Mouse (Mus musculus): Measurements from ENCODE around the gene Farp2. TPM values are rescaled to one million over a fixed set of nuclear protein-coding genes. Genes with fewer than 3 reads are reported as not detected.
A peak's percentile ranks its signal among the peaks of the same experiment; 100 is the strongest.

Gene Farp2
- total and polyA plus RNA-seq, 3 experiments, result 0.89 to 2.1 (median 1.8) TPM

- Histone ChIP-seq H3K27ac (ENCODE audit: insufficient read depth, low read depth) (no peak overlapping the region), H3K27me3 (replicated peaks) (no peaks in the 10 kb centered on the region), H3K4me1 (ENCODE audit: control insufficient read depth in 1 of 2, insufficient read depth in 2 of 2) (no peaks in the 10 kb centered on the region), H3K9ac (ENCODE audit: insufficient read depth, low read depth) (no peak overlapping the region), H3K9me3 (replicated peaks; ENCODE audit: low read length) (no peaks in the 10 kb centered on the region), H3K79me2 (replicated peaks; ENCODE audit: control insufficient read depth, extremely low read depth, insufficient read depth, poor library complexity, severe bottlenecking) (no peaks in the 10 kb centered on the region), H3K36me3 (replicated peaks in 1 of 2; ENCODE audit: control insufficient read depth in 1 of 2, insufficient read depth in 1 of 2, low read length in 1 of 2) (no peaks in the 10 kb centered on the region), H3K4me2 (ENCODE audit: insufficient read depth, low read depth, poor library complexity, severe bottlenecking) (no peak overlapping the region), H3K4me3 (replicated peaks in 1 of 3; ENCODE audit: low read depth in 2 of 3, low read length in 2 of 3, poor library complexity in 1 of 3) (no peak overlapping the region)
- dilution Hi-C loops (cut with MboI; ENCODE audit: extremely low pct_ligation_motif_present, extremely low pct_unique_long_range_greater_than_20kb, low sequenced_read_pairs) (no loop called here), in situ Hi-C loops (cut with MboI; ENCODE audit: low pct_ligation_motif_present, low pct_unique_long_range_greater_than_20kb, low sequenced_read_pairs) (no loop called here)
- no peak for DNase-seq (ENCODE audit: extremely low read depth)
- TF ChIP-seq MEF2A (IDR thresholded peaks at IDR 0.05; ENCODE audit: borderline replicate concordance, low read depth, low read length), result no peak
- TF ChIP-seq KAT2A (IDR thresholded peaks at IDR 0.05; ENCODE audit: insufficient replicate concordance, low read length), result no peak
- TF ChIP-seq EP300 (IDR thresholded peaks at IDR 0.05; ENCODE audit: low read length), result no peak
- TF ChIP-seq JUN (IDR thresholded peaks at IDR 0.05; ENCODE audit: insufficient read depth, low read depth, low read length), result no peak
Measured at GRCm38 (mm10) chr1:93603921-93604320, 92.0 kb downstream of the Farp2 start.

- in situ Hi-C loops (cut with MboI; ENCODE audit: low pct_ligation_motif_present, low pct_unique_long_range_greater_than_20kb, low sequenced_read_pairs) (no loop called here), dilution Hi-C loops (cut with MboI; ENCODE audit: extremely low pct_ligation_motif_present, extremely low pct_unique_long_range_greater_than_20kb, low sequenced_read_pairs) (no loop called here)
- Histone ChIP-seq H3K4me2 (ENCODE audit: insufficient read depth, low read depth, poor library complexity, severe bottlenecking) (no peak overlapping the region), H3K79me2 (replicated peaks; ENCODE audit: control insufficient read depth, extremely low read depth, insufficient read depth, poor library complexity, severe bottlenecking) (no peaks in the 10 kb centered on the region), H3K9me3 (replicated peaks; ENCODE audit: low read length) (no peaks in the 10 kb centered on the region), H3K4me3 (replicated peaks in 1 of 3; ENCODE audit: low read depth in 2 of 3, low read length in 2 of 3, poor library complexity in 1 of 3) (no peak overlapping the region), H3K36me3 (replicated peaks in 1 of 2; ENCODE audit: control insufficient read depth in 1 of 2, insufficient read depth in 1 of 2, low read length in 1 of 2) (no peaks in the 10 kb centered on the region), H3K27me3 (replicated peaks) (no peaks in the 10 kb centered on the region), H3K9ac (ENCODE audit: insufficient read depth, low read depth) (no peak overlapping the region), H3K4me1 (ENCODE audit: control insufficient read depth in 1 of 2, insufficient read depth in 2 of 2) (no peaks in the 10 kb centered on the region), H3K27ac (ENCODE audit: insufficient read depth, low read depth) (no peak overlapping the region)
- DNase-seq (ENCODE audit: extremely low read depth), result peak; percentile 9
- TF ChIP-seq PAX5 (IDR thresholded peaks at IDR 0.05; ENCODE audit: low read length) (no peak), JUND (conservative IDR thresholded peaks at IDR 0.05; ENCODE audit: low read depth, low read length) (no peak), POLR2AphosphoS2 (IDR thresholded peaks at IDR 0.05; ENCODE audit: low read depth, low read length) (no peak), IRF4 (IDR thresholded peaks at IDR 0.05; ENCODE audit: low read depth, low read length) (no peak), ZNF384 (IDR thresholded peaks at IDR 0.05; ENCODE audit: low read depth, low read length) (no peak), BHLHE40 (IDR thresholded peaks at IDR 0.05; ENCODE audit: low read depth, low read length) (no peak), RCOR1 (conservative IDR thresholded peaks at IDR 0.05; ENCODE audit: low read depth, low read length) (no peak), POLR2A (IDR thresholded peaks at IDR 0.05; ENCODE audit: low read depth, low read length) (no peak), RAD21 (IDR thresholded peaks at IDR 0.05; ENCODE audit: low read depth, low read length) (peak; percentile 13), JUN (IDR thresholded peaks at IDR 0.05; ENCODE audit: insufficient read depth, low read depth, low read length) (no peak), SMC3 (IDR thresholded peaks at IDR 0.05; ENCODE audit: low read depth, low read length) (peak; percentile 30), CTCF (conservative IDR thresholded peaks at IDR 0.05 in 1 of 2, IDR thresholded peaks at IDR 0.05 in 1 of 2; ENCODE audit: low read depth in 2 of 2, low read length in 2 of 2) (peak in 1 of 2 experiments; percentile 29; a peak in 1 of 4 replicates)
Measured at GRCm38 (mm10) chr1:93607090-93608083, 95.5 kb downstream of the Farp2 start.

Measured in CH12.LX (cell line).